Mouse (Mus musculus): ENCODE measurements around the gene Pdss2.

- TF ChIP-seq CTCF (IDR thresholded peaks at IDR 0.05; ENCODE audit: low read depth, low read length) (no peak), GATA1 (IDR thresholded peaks at IDR 0.05; ENCODE audit: borderline replicate concordance, low read length) (no peak)
Observed at GRCm38 (mm10) chr10:43244262-43244806, 23.0 kb downstream of the Pdss2 start.
